Mouse (Mus musculus) liver, embryonic 14.5 days (tissue): ENCODE results near the gene Vmn1r37. TPM values are rescaled to one million over a fixed set of nuclear protein-coding genes. Genes with fewer than 3 reads are reported as not detected.
A peak's percentile ranks its signal among the peaks of the same experiment; 100 is the strongest.
"Not testable (repeated sequence)": the region's sequence is repeated elsewhere in the genome, so short reads cannot be mapped to it uniquely, and the experiment has no call there.

Experiments
- ATAC-seq: fragments of 200-750 bp; cut with Nextera tagmentation; 2 replicates; pipeline ENCODE4 v1.8.0; 2017; ENCODE audit warnings: moderate number of reproducible peaks, mild to moderate bottlenecking, moderate library complexity; ENCODE audit not compliant: insufficient read depth
- DNase-seq, 3 experiments: peaks; one replicate each; pipeline ENCODE4 v3.0.0-alpha.2; 2012 to 2013; ENCODE audit warnings: low read depth in 3 of 3, low spot score in 3 of 3
- H3K27ac ChIP-seq: fragments of 300-500 bp; sonication (generic); 2 replicates; pipeline ENCODE4 v1.5.1; 2014; ENCODE audit warnings: moderate library complexity, mild to moderate bottlenecking, control low read depth, inconsistent platforms
- H3K27me3 ChIP-seq: fragments of 300-500 bp; sonication (generic); 2 replicates; pipeline ENCODE4 v1.6.1; 2014; ENCODE audit warnings: mild to moderate bottlenecking, low read length, moderate library complexity; ENCODE audit not compliant: control insufficient read depth, insufficient read depth
- H3K36me3 ChIP-seq: fragments of 300-500 bp; sonication (generic); replicated peaks from 2 replicates; pipeline ENCODE4 v1.6.1; 2014; ENCODE audit warnings: low read depth; ENCODE audit not compliant: control insufficient read depth, insufficient read depth
- H3K4me1 ChIP-seq, 2 experiments: fragments of 200-500 bp in 1 of 2; fragments of 300-500 bp in 1 of 2; sonication (generic) in 1 of 2; replicated peaks; 2 replicates each; pipeline ENCODE4 v1.6.1; 2012 to 2014; ENCODE audit warnings: antibody characterized with exemption in 1 of 2, inconsistent platforms in 1 of 2, low read length in 1 of 2; ENCODE audit not compliant: control insufficient read depth in 2 of 2, insufficient read depth in 2 of 2
- H3K4me2 ChIP-seq: fragments of 300-500 bp; sonication (generic); 2 replicates; pipeline ENCODE4 v1.6.1; 2014; ENCODE audit warnings: low read depth, mild to moderate bottlenecking, control low read depth, moderate library complexity
- H3K4me3 ChIP-seq, 2 experiments: fragments of 200-500 bp in 1 of 2; fragments of 300-500 bp in 1 of 2; sonication (generic) in 1 of 2; 2 replicates each; pipeline ENCODE4 v1.5.1; 2012 to 2014; ENCODE audit warnings: low read depth in 2 of 2, low read length in 2 of 2, mild to moderate bottlenecking in 2 of 2, control low read depth in 1 of 2, inconsistent platforms in 1 of 2, moderate library complexity in 1 of 2; ENCODE audit not compliant: insufficient read depth in 1 of 2
- H3K9ac ChIP-seq: fragments of 300-500 bp; sonication (generic); replicated peaks from 2 replicates; pipeline ENCODE4 v1.6.1; 2014; ENCODE audit warnings: mild to moderate bottlenecking, control low read depth, moderate library complexity
- H3K9me3 ChIP-seq: fragments of 300-500 bp; sonication (generic); 2 replicates; pipeline ENCODE4 v1.6.1; 2016; ENCODE audit warnings: low read length, mixed read lengths; ENCODE audit not compliant: control insufficient read depth
- CTCF ChIP-seq: IDR thresholded peaks from 2 replicates; pipeline ENCODE4 v1.5.1; 2016; ENCODE audit warnings: antibody characterized with exemption, low read depth, control low read depth
- EP300 ChIP-seq: IDR thresholded peaks from 2 replicates; pipeline ENCODE4 v1.6.1; 2016; ENCODE audit warnings: antibody characterized with exemption, low read depth
- WGBS: fragments of 180-500 bp; shearing (Covaris S2); extraction: QIAGEN DNeasy Blood & Tissue Kit; methylation state at CpG from one replicate; pipeline ENCODE4 v1.1.7; 2014; ENCODE audit not compliant: insufficient replicate concordance; 5-methylcytosine and 5-hydroxymethylcytosine counted together
- polyA plus RNA-seq, 2 experiments: library from polyadenylated mRNA; depleted of rRNA in 1 of 2; stranded (reverse) in 1 of 2; unstranded in 1 of 2; fragments of >200 nt; fragmentation: Nextera tagmentation in 1 of 2; extraction: Ambion mirVana in 1 of 2; gene quantifications; 2 replicates each; pipeline versions ENCODE4 v1.2.1 to v1.2.3; 2012 to 2014

Gene Vmn1r37
- not detected in 2 replicates for polyA plus RNA-seq (2012; rRNA removed)
- not detected in 2 replicates for polyA plus RNA-seq (2014; fragmentation: Nextera tagmentation; extraction: Ambion mirVana)

GRCm38 (mm10) chr6:66729082-66729481, at the start of gene Vmn1r37:
Vmn1r37 (plus strand) TSS chr6:66729382.
- not testable (repeated sequence) for H3K4me2 ChIP-seq, H3K36me3 ChIP-seq, H3K4me1 ChIP-seq, H3K4me3 ChIP-seq, ATAC-seq, H3K9ac ChIP-seq, DNase-seq, H3K27ac ChIP-seq, H3K9me3 ChIP-seq, H3K27me3 ChIP-seq

- no peaks in the 10 kb centered on the region for H3K4me1 ChIP-seq
- H3K27ac ChIP-seq, result no peak within 1 kb of the TSS
- H3K9ac ChIP-seq, result no peak within 1 kb of the TSS
- H3K4me3 ChIP-seq, result no peak within 1 kb of the TSS
- ATAC-seq (no peak), DNase-seq (no peak)
- H3K9me3 ChIP-seq, result no peaks in the 10 kb centered on the region
- H3K36me3 ChIP-seq, result no peaks in the 10 kb centered on the region
- TF ChIP-seq EP300 (no peak), CTCF (no peak)
- no peak within 1 kb of the TSS for H3K4me2 ChIP-seq
- H3K27me3 ChIP-seq, result no peaks in the 10 kb centered on the region
- 51% methylated on average over 3 of the region's 3 CpGs for WGBS
Observed at GRCm38 (mm10) chr6:66685806-66686205, 43.4 kb upstream of the Vmn1r37 start, which contains the start of gene Vmn1r35. Vmn1r35 (minus strand) TSS chr6:66685906.

DNA sequence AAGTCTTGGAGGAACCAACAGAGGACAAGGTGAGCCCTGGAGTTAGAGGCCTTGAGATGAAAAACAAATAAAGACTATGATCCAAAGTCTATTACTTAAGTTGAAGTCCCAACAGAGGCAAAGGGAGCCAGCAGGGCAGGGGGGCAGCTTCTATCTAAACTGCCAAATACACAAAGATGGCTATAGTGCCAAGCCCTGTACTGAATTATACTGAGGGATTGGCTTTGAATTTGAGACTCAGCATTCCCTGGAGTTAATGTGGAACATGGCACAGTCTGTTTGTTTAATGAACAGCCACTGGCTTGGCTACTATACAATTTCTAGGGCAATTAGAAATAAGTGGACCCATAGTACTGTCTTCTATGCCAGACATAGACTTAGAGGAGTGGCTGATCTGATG, 20.3 kb upstream of the Vmn1r37 start:
- Histone ChIP-seq H3K4me3 (no peak overlapping the region), H3K4me2 (no peak overlapping the region), H3K9me3 (no peaks in the 10 kb centered on the region), H3K9ac (no peak overlapping the region), H3K4me1 (no peaks in the 10 kb centered on the region), H3K27ac (no peak overlapping the region), H3K27me3 (no peaks in the 10 kb centered on the region), H3K36me3 (no peaks in the 10 kb centered on the region)
- no peak for DNase-seq
- no peak for ATAC-seq
- TF ChIP-seq EP300, result no peak
- TF ChIP-seq CTCF, result no peak

DNA sequence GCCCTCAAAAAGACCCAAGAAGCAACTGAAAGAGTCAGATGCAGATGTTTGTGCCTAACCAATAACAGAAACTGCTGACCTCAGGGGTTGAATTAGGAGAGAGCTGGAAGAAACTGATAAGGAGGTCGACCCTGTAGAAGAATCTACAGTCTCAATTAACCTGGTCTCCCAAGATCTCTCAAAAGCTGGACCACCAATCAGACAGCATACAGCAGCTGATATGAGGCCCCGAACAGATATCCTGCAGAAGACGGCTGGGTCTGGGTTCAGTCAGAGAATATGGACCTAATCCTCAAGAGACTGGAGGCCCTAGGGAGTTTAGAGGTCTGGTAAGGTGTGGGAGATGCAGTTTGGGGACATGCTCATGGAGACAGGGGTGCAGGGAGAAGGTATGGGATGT, 15.3 kb upstream of the Vmn1r37 start:
- Histone ChIP-seq H3K36me3 (no peaks in the 10 kb centered on the region), H3K4me1 (no peaks in the 10 kb centered on the region), H3K9ac (no peak overlapping the region), H3K27me3 (no peaks in the 10 kb centered on the region), H3K4me3 (no peak overlapping the region), H3K4me2 (no peak overlapping the region), H3K9me3 (no peaks in the 10 kb centered on the region), H3K27ac (no peak overlapping the region)
- DNase-seq (no peak), ATAC-seq (peak; percentile 76)
- WGBS, result 23% methylated on average over 3 of the region's 3 CpGs
- 0 out of 2 replicates have a peak, but pooled peaks have one; percentile 29 for TF ChIP-seq EP300
- TF ChIP-seq CTCF, result no peak

DNA sequence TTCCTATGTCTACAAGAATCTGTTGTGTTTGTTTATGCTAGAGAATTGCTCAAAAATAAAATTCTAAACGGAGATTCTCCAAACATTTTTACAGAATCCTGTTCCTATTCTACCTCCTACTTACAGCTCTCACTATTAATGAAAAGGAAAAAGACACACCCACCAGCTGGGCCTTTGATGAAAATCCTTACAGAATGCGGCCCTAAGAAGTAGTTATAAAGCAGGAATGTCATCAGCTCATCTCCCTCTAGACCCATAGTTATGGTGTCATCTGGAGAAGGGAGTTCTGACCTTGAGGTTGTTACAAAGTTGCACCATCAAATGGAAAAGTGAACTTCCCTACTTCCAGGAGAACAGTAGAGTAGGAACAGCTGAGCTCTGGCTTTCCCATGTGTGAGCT, 10.1 kb upstream of the Vmn1r37 start, which contains the start of gene Vmn1r36:
TSS of gene Vmn1r36 (minus strand) at position 101 of the 400 bp plus-strand sequence.
- not testable (repeated sequence) for H3K27me3 ChIP-seq, H3K4me2 ChIP-seq, H3K36me3 ChIP-seq, H3K4me3 ChIP-seq, H3K9me3 ChIP-seq, H3K4me1 ChIP-seq, DNase-seq, ATAC-seq, H3K27ac ChIP-seq, H3K9ac ChIP-seq
- 59% methylated on average over 2 of the region's 2 CpGs for WGBS

- H3K9me3 ChIP-seq, H3K4me1 ChIP-seq, H3K4me2 ChIP-seq, H3K27me3 ChIP-seq, H3K36me3 ChIP-seq, H3K4me3 ChIP-seq, ATAC-seq, H3K27ac ChIP-seq, DNase-seq, H3K9ac ChIP-seq: not testable (repeated sequence)
Observed at GRCm38 (mm10) chr6:66782527-66782926, 53.3 kb downstream of the Vmn1r37 start, which contains the start of gene Vmn1r38. Vmn1r38 (minus strand) TSS chr6:66782627.

Other genes starting within 250 kb of the Vmn1r37 start
- gene Mad2l1, start 194.0 kb upstream of the Vmn1r37 start, polyA plus RNA-seq (2012; rRNA removed), result 28.4 and 49.3 TPM in 2 replicates
- gene Mad2l1, start 194.0 kb upstream of the Vmn1r37 start, polyA plus RNA-seq (2014; fragmentation: Nextera tagmentation; extraction: Ambion mirVana), result 95.0 and 97.2 TPM in 2 replicates
- 0.01 TPM in 1 of 2 replicates, not detected in the other for gene Vmn1r32, start 169.3 kb upstream of the Vmn1r37 start, polyA plus RNA-seq (2012; rRNA removed)
- 0.04 and 0.06 TPM in 2 replicates for gene Vmn1r32, start 169.3 kb upstream of the Vmn1r37 start, polyA plus RNA-seq (2014; fragmentation: Nextera tagmentation; extraction: Ambion mirVana)
- not detected in 2 replicates for gene Vmn1r33, start 111.1 kb upstream of the Vmn1r37 start, polyA plus RNA-seq (2012; rRNA removed)
- gene Vmn1r33, start 111.1 kb upstream of the Vmn1r37 start, polyA plus RNA-seq (2014; fragmentation: Nextera tagmentation; extraction: Ambion mirVana), result not detected in 2 replicates
- gene Vmn1r34, start 85.5 kb upstream of the Vmn1r37 start, polyA plus RNA-seq (2012; rRNA removed), result not detected in 2 replicates
- not detected in 2 replicates for gene Vmn1r34, start 85.5 kb upstream of the Vmn1r37 start, polyA plus RNA-seq (2014; fragmentation: Nextera tagmentation; extraction: Ambion mirVana)
- gene Vmn1r35, start 43.5 kb upstream of the Vmn1r37 start, polyA plus RNA-seq (2012; rRNA removed), result not detected in 2 replicates
- gene Vmn1r35, start 43.5 kb upstream of the Vmn1r37 start, polyA plus RNA-seq (2014; fragmentation: Nextera tagmentation; extraction: Ambion mirVana), result not detected in 2 replicates
- not detected in 2 replicates for gene Vmn1r36, start 10.2 kb upstream of the Vmn1r37 start, polyA plus RNA-seq (2012; rRNA removed)
- not detected in 2 replicates for gene Vmn1r36, start 10.2 kb upstream of the Vmn1r37 start, polyA plus RNA-seq (2014; fragmentation: Nextera tagmentation; extraction: Ambion mirVana)
- gene Vmn1r38, start 53.2 kb downstream of the Vmn1r37 start, polyA plus RNA-seq (2012; rRNA removed), result not detected in 2 replicates
- gene Vmn1r38, start 53.2 kb downstream of the Vmn1r37 start, polyA plus RNA-seq (2014; fragmentation: Nextera tagmentation; extraction: Ambion mirVana), result not detected in 2 replicates
- gene Vmn1r39, start 81.2 kb downstream of the Vmn1r37 start, polyA plus RNA-seq (2012; rRNA removed), result not detected in 2 replicates
- not detected in 2 replicates for gene Vmn1r39, start 81.2 kb downstream of the Vmn1r37 start, polyA plus RNA-seq (2014; fragmentation: Nextera tagmentation; extraction: Ambion mirVana)
- 6.0 and 11.6 TPM in 2 replicates for gene Gng12, start 167.0 kb downstream of the Vmn1r37 start, polyA plus RNA-seq (2012; rRNA removed)
- 30.6 and 32.5 TPM in 2 replicates for gene Gng12, start 167.0 kb downstream of the Vmn1r37 start, polyA plus RNA-seq (2014; fragmentation: Nextera tagmentation; extraction: Ambion mirVana)